Comparison of ENCODE assay signal across 8 mouse cellular contexts in genomic region chr3:135513270-135513669, GRCm38 (mm10). TPM values are rescaled to one million over a fixed set of nuclear protein-coding genes. Genes with fewer than 3 reads are reported as not detected.
DNase-seq lines count a peak whose midpoint lies in the region; ATAC-seq and TF ChIP-seq lines count a peak whose summit lies in the region.
"Had no signal": no experiment of that assay in that cellular context is flagged by ENCODE, and none has a peak within 500 bp of the region (broad histone marks: within the 10 kb centered on the region; RNA-seq: fewer than 3 reads in every experiment).

No protein-coding gene starts in this region.

- H3K27ac ChIP-seq in hindbrain, embryonic 15.5 days (replicated peaks) = no peak overlapping the region
- no peak overlapping the region for H3K27ac ChIP-seq in olfactory bulb, adult 2 months (ENCODE audit: insufficient read depth, low read depth, low read length)
- H3K27ac ChIP-seq: macrophage had no signal

- no peaks in the 10 kb centered on the region for H3K9me3 ChIP-seq in hindbrain, embryonic 15.5 days

- TF ChIP-seq CTCF in olfactory bulb, adult 2 months (IDR thresholded peaks at IDR 0.05; ENCODE audit: insufficient read depth, low read depth, low read length) = no peak

- TF ChIP-seq POLR2A in olfactory bulb, adult 2 months (IDR thresholded peaks at IDR 0.05; ENCODE audit: insufficient read depth, low read depth, low read length) = no peak

- no peak overlapping the region for H3K9ac ChIP-seq in hindbrain, embryonic 15.5 days

- H3K4me2 ChIP-seq in hindbrain, embryonic 15.5 days = peak overlapping the region; percentile 30

- peak; percentile 68; the same call in 1 of the 2 replicates for ATAC-seq in hindbrain, embryonic 15.5 days (ENCODE audit: low FRiP score, low read depth)

- peaks cover 6% of the 10 kb centered on the region; the same call in 1 of the 2 replicates for H3K4me1 ChIP-seq in hindbrain, embryonic 15.5 days (replicated peaks)
- peaks cover 3% of the 10 kb centered on the region for H3K4me1 ChIP-seq in olfactory bulb, adult 2 months (ENCODE audit: control insufficient read depth, insufficient read depth, low read length)

- WGBS in hindbrain, embryonic 15.5 days = 39% methylated on average over 11 of the region's 11 CpGs
- 49% methylated on average over 11 of the region's 11 CpGs for WGBS in olfactory bulb, adult 2 months

- no peak overlapping the region for H3K4me3 ChIP-seq in hindbrain, embryonic 15.5 days
- peak overlapping the region; percentile 5; the same call in 1 of the 2 replicates for H3K4me3 ChIP-seq in olfactory bulb, adult 2 months (ENCODE audit: insufficient read depth, low read depth, low read length)

- H3K27me3 ChIP-seq in hindbrain, embryonic 15.5 days = no peaks in the 10 kb centered on the region

- no peaks in the 10 kb centered on the region for H3K36me3 ChIP-seq in hindbrain, embryonic 15.5 days

- peak; percentile 14 to 24 for DNase-seq in right cerebral cortex, adult 2 months (ENCODE audit: low spot score in 2 of 2)
- no peak for DNase-seq in right cerebral cortex, postnatal 14 days
- DNase-seq in cerebellum, adult 9-10 months = peak; percentile 45
- no peak for DNase-seq in lung, postnatal 4 days
- no peak for DNase-seq in urinary bladder, adult 2 months (ENCODE audit: low spot score)

RNA-seq across cellular contexts. Expression of gene Manba, which starts 27.9 kb away (rescaled TPM):
- polyA plus RNA-seq in hindbrain, embryonic 15.5 days (2015; fragmentation: Nextera tagmentation; extraction: Ambion mirVana) = 6.3 and 6.7 TPM in 2 replicates
- polyA plus RNA-seq in olfactory bulb, adult 2 months (2012; ENCODE audit: insufficient read depth, insufficient read length, low replicate concordance, missing spikeins) = not detected in 2 replicates
- polyA plus RNA-seq in urinary bladder, adult 2 months (2012; rRNA removed) = 9.8 and 16.3 TPM in 2 replicates

Comparison
In these comparisons a context has a peak if more than half of its experiments do, and no peak if none do; other contexts are left out.
1. DNase-seq: peak in right cerebral cortex, adult 2 months (2 of 2) and cerebellum, adult 9-10 months (single experiment); none in right cerebral cortex, postnatal 14 days (single experiment), lung, postnatal 4 days (0 of 2) and urinary bladder, adult 2 months (single experiment).